Mouse (Mus musculus): ENCODE results near the gene Pole.

GRCm38 (mm10) chr5:110287084-110287475 lies 974 bp downstream of the Pole start:
- no peak for TF ChIP-seq GATA1 (IDR thresholded peaks at IDR 0.05; ENCODE audit: borderline replicate concordance, low read length)
- TF ChIP-seq FLI1 (IDR thresholded peaks at IDR 0.05; ENCODE audit: low read length), result no peak
